Mouse (Mus musculus) left cerebral cortex, postnatal 4 days (tissue): ENCODE measurements at regions not wholly inside any gene's neighbourhood (a gene's known extent, or its start where the extent isn't known, plus 50 kb on each side); places are given as distances from the start of the nearest gene placed in this dataset.
"Not testable (repeated sequence)": the region's sequence is repeated elsewhere in the genome, so short reads cannot be mapped to it uniquely, and the experiment has no call there.

Experiments used
- DNase-seq: peaks from one replicate; pipeline ENCODE4 v3.0.0-alpha.2; 2022
- intact Hi-C: fragments of 180-260 bp; cut with DNase I; formaldehyde crosslinking; loops from one replicate; pipeline ENCODE4 v1.15.1; 2025

GRCm38 (mm10) chr13:4858341-4858740 is 249.4 kb upstream of the Akr1e1 start:
- DNase-seq, result no peak
- intact Hi-C loops, result no loop called here

DNA sequence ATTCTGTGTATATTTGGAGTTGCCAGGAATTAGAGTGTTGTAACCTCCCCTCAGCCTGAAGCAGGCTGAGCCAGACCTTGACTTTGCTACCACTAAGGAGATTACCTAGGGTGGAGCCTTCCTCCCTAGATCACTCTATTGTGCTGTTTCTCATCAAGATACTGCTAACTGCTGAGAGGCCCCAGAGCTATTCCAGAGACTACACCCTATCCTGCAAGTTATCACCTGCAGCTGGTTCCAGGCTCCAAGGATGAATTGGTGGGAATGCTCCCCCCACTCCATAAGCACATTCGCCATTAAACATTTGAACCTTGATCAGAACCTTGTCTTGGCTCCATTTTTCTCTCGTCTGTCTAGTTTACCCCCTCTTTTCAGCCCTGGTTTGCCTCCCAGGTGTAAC is 230.5 kb upstream of the Akr1e1 start:
- DNase-seq, intact Hi-C loops: not testable (repeated sequence)

GRCm38 (mm10) chr13:4826756-4827155 is 217.8 kb upstream of the Akr1e1 start:
- intact Hi-C loops, result no loop called here
- DNase-seq, result no peak

GRCm38 (mm10) chr13:4825749-4826148 is 216.8 kb upstream of the Akr1e1 start:
- DNase-seq, intact Hi-C loops: not testable (repeated sequence)

DNA sequence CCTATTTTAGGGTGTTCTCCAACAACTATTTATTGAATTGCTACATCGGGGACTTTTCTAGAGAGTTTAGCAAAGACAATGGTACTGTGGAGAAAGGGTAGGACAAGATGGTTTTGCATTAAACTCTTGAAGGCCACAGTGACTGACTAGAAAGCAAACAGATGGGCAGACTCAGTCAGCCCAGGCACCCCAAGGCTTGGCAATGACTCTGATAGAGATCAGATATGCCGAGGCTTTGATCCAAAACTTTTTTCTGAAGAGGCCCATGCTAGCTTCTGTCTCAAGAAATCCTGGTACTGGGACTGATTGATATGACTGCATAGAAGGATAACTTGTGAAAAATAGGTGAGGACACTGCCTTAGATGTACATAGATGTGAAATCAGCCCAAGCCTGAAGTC is 197.9 kb upstream of the Akr1e1 start:
- intact Hi-C loops, result no loop called here
- DNase-seq, result no peak

DNA sequence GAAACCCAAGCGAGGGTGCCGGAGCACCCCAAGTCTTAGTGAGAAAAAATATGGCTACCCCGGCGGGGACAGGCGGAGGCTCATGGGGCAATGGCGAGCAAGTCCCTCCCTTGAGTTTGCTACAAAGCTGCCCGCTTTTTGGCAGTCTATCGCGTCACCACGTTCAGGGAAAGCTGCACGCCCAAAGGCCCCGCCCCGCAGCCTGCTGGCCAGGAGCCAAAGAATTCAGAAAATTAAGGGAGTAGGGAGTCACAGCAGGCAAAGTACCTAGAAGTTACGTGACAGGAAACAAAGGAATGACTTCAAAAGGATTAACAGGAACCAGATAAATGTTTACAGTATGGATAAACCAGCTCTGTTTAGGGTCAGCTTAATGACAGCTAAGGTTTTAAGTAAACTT is 191.7 kb upstream of the Akr1e1 start:
- no peak for DNase-seq
- intact Hi-C loops, result no loop called here

DNA sequence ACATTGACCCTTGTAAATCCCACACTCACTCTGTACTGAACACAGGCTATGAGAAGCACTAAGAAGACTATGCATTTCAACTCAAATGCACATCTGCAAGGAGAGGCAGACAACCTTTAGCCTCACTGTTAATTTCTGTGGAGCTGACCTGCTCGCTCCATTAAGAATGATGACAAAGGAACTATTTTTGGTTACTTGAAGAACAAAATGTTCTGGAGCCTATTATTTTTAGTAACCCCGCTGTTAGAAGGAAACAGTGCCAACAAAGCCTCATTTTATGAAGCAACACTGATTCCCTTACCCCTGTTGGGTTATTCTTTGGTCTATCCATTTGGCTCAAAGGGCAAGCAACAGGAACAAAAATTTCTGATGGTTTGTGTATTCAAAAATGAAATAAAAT is 182.2 kb upstream of the Akr1e1 start:
- intact Hi-C loops, result no loop called here
- no peak for DNase-seq

GRCm38 (mm10) chr13:4790414-4790813 is 181.4 kb upstream of the Akr1e1 start:
- intact Hi-C loops, result no loop called here
- DNase-seq, result no peak

DNA sequence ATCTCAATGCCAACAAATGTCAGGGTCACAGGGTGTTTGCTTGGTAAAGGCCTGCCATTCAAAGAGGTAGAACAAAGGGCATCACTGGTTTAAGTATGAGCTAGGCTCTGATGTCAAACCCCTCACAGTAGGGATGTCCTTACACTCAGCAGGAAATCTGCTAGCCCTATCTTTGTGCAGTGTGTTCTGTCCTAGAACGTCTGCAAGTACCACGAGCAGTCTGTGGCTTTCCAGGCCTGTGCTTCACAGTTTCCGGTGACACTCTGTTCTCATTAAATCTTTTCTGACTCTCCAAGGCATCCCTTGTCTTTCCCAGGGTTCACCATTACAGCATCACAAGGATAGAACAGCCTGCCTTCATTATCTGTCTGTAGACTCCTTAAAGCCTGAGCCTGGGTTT is 174.3 kb upstream of the Akr1e1 start:
- no peak for DNase-seq
- intact Hi-C loops, result no loop called here

GRCm38 (mm10) chr13:4778264-4778823 is 169.4 kb upstream of the Akr1e1 start:
- DNase-seq, result not testable (repeated sequence)
- intact Hi-C loops, result loop anchor here (10.0 kb wide), 2 partner anchors 1086 to 1756 kb away; partner anchors contain the start of gene Klf6

GRCm38 (mm10) chr13:4776855-4777254 is 167.9 kb upstream of the Akr1e1 start:
- intact Hi-C loops, result loop anchor here (10.0 kb wide), 2 partner anchors 1088 to 1758 kb away; partner anchors contain the start of gene Klf6
- DNase-seq, result peak; percentile 38

GRCm38 (mm10) chr13:4772324-4772723 is 163.3 kb upstream of the Akr1e1 start:
- no peak for DNase-seq
- intact Hi-C loops, result loop anchor here (10.0 kb wide), 2 partner anchors 1092 to 1762 kb away; partner anchors contain the start of gene Klf6

- intact Hi-C loops, result loop anchor here (10.0 kb wide), 2 partner anchors 1093 to 1763 kb away; partner anchors contain the start of gene Klf6
- peak; percentile 17 for DNase-seq
Measured at GRCm38 (mm10) chr13:4771120-4772075, 162.4 kb upstream of the Akr1e1 start.

- intact Hi-C loops, result no loop called here
- no peak for DNase-seq
Measured at GRCm38 (mm10) chr13:4759965-4760364, 151.0 kb upstream of the Akr1e1 start.

- intact Hi-C loops, result no loop called here
- DNase-seq, result no peak
Measured at GRCm38 (mm10) chr13:4756529-4756928, 147.6 kb upstream of the Akr1e1 start.

GRCm38 (mm10) chr13:4742930-4743329 is 134.0 kb upstream of the Akr1e1 start:
- peak; percentile 40 for DNase-seq
- intact Hi-C loops, result no loop called here

DNA sequence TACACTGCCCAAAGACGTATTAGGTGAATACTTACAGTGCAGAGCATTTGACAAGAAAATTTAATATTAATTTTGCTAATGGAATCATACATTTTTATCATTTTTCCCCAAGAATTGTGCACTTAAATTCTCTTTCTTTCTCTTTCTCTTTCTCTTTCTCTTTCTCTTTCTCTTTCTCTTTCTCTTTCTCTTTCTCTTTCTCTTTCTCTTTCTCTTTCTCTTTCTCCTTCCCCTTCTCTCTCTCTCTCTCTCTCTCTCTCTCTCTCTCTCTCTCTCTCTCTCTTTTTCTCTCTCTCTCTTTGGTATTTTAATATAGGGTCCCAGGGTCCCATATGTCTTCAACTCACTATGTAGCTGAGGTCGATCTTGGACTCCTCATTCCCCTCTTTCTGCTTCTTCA is 107.3 kb upstream of the Akr1e1 start:
- intact Hi-C loops, DNase-seq: not testable (repeated sequence)

DNA sequence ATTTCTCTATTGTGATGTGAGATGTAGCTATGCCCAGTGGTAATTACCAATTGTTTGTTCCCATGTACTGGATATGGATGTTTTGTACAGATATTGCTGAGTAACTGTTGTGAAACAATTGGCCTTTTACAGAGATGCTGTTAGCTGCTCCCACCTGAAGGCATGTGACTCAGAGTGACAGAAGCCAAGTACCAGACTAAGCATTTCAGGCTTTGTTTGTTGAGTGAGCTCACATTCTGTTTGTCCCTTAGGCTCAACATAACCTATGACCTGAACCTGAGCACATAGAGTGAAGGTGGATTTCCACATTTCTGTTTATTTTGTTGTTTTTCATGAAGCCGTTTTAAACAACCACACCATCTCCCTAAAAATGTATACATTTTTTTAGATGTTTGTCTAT is 105.8 kb upstream of the Akr1e1 start:
- intact Hi-C loops, result no loop called here
- DNase-seq, result no peak

DNA sequence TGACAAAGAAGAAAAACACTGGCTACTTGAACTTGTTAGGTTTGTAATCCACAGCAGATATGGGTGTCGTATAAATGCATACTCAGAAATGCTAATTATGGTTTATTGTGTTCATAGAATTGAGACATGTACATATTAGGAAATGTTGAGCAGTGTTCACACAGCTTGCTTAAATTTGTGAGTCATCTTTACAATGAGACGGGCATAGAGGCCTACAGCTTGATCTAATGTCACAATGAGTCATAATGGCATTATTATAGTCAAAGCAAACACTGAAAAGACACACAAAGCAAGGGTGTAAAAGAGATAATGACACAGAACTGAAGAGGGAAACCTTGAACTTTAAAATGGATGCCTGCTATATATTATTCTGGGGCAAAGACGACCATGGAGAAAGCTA is 103.7 kb upstream of the Akr1e1 start:
- intact Hi-C loops, result no loop called here
- DNase-seq, result no peak

DNA sequence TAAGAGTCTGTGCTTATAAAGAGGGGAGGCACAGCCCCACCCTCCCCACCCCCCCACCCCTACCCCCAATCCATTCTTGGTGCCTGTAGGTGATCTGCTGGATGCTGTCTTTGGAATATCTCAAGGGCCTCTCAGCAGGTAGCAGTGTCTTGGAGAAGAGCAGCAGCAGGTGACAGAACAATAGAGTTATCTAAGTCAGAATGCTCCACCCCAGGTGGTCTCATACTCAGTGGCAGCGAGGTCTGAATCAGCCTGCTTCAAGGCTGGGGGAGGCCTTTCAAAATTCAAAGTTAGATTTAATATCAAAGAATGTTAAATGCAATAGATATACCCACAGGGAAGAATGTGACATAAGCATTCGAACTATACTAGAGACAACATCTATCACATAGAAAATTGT is 90.6 kb upstream of the Akr1e1 start:
- intact Hi-C loops, result not testable (repeated sequence)

GRCm38 (mm10) chr13:4666375-4667140 is 57.6 kb upstream of the Akr1e1 start:
- DNase-seq, result peak; percentile 58

More for the DNA sequence above, 90.6 kb upstream of the Akr1e1 start:
- DNase-seq, result not testable (repeated sequence)

More at GRCm38 (mm10) chr13:4666375-4667140, 57.6 kb upstream of the Akr1e1 start:
- intact Hi-C loops, result loop anchor here (2.0 to 10.0 kb wide), 2 partner anchors 1638 to 1868 kb away; no protein-coding TSS in a partner anchor
